Mouse (Mus musculus): ENCODE data around the gene Tdrd9.

DNA sequence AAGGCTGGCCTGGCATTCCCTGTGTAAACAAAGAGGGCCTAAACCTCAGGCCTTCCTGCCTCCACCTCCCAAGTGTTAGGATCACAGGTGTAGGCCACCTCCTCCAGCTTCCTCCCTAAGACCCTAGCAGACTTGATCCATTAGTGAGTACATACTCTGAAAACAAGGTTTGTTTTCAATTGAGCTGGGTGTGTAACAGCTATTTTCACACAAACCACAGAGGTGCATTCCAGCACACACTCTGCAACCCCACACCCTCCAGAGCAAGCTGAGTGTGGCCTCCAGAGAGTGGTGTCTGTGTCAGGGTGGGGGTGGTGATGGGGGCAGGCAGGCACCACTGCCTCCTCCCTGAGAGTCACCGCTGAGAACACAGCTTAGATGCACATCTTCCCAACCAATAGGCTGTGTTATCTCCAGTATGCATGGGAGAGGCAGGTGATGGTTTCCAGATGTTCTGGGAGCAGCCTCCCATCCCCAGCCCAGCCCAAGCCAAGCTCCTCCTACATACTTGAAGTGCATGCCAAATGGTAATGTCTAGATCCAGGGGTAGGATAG is 32.7 kb upstream of the Tdrd9 start:
- TF ChIP-seq CTCF (IDR thresholded peaks at IDR 0.05; ENCODE audit: extremely low read depth, insufficient read depth, low read length) (no peak), POLR2A (IDR thresholded peaks at IDR 0.05; ENCODE audit: extremely low read depth, insufficient read depth, low read length) (no peak)

All from cortical plate, adult 2 months (tissue).